Mouse (Mus musculus) retina, postnatal 1 day (tissue): ENCODE results near the gene Hbb-y.
"Not testable (repeated sequence)": the region's sequence is repeated elsewhere in the genome, so short reads cannot be mapped to it uniquely, and the experiment has no call there.

Experiments used
- DNase-seq: peaks from one replicate; pipeline ENCODE4 v3.0.0-alpha.2; 2012

The Hbb-y gene

GRCm38 (mm10) chr7:103853090-103853489, at the start of gene Hbb-y:
Hbb-y (minus strand) TSS chr7:103853216.
- DNase-seq = no peak

GRCm38 (mm10) chr7:103894385-103894784, 41.4 kb upstream of the Hbb-y start, which contains the start of gene Olfr64:
Olfr64 (minus strand) TSS chr7:103894485.
- no peak for DNase-seq

- DNase-seq = no peak
Measured at GRCm38 (mm10) chr7:103886152-103886551, 33.1 kb upstream of the Hbb-y start, which contains the start of gene Olfr66. Olfr66 (minus strand) TSS chr7:103886252.

GRCm38 (mm10) chr7:103877093-103877492, 24.1 kb upstream of the Hbb-y start:
- no peak for DNase-seq

GRCm38 (mm10) chr7:103874451-103874850, 21.4 kb upstream of the Hbb-y start:
- DNase-seq = no peak

GRCm38 (mm10) chr7:103873064-103873463, 20.0 kb upstream of the Hbb-y start:
- no peak for DNase-seq

- DNase-seq = no peak
Measured at GRCm38 (mm10) chr7:103870667-103871066, 17.7 kb upstream of the Hbb-y start.

- DNase-seq = no peak
Measured at GRCm38 (mm10) chr7:103865716-103866115, 12.7 kb upstream of the Hbb-y start.

- DNase-seq = no peak
Measured at GRCm38 (mm10) chr7:103861531-103861930, 8.5 kb upstream of the Hbb-y start.

- DNase-seq = no peak
Measured at GRCm38 (mm10) chr7:103860855-103861254, 7.8 kb upstream of the Hbb-y start.

- DNase-seq = no peak
Measured at GRCm38 (mm10) chr7:103859076-103859475, 6.1 kb upstream of the Hbb-y start.

- no peak for DNase-seq
Measured at GRCm38 (mm10) chr7:103854669-103855068, 1.7 kb upstream of the Hbb-y start.

GRCm38 (mm10) chr7:103844525-103845325, 8.3 kb downstream of the Hbb-y start:
- no peak for DNase-seq

- DNase-seq = no peak
Measured at GRCm38 (mm10) chr7:103843034-103843433, 10.0 kb downstream of the Hbb-y start, which contains the start of gene Hbb-bh1. Hbb-bh1 (minus strand) TSS chr7:103843164.

- no peak for DNase-seq
Measured at GRCm38 (mm10) chr7:103840268-103840667, 12.7 kb downstream of the Hbb-y start, which contains the start of gene Hbb-bh2. Hbb-bh2 (minus strand) TSS chr7:103840520.

- DNase-seq = no peak
Measured at GRCm38 (mm10) chr7:103827808-103828207, 25.2 kb downstream of the Hbb-y start, which contains the start of gene Hbb-bs. Hbb-bs (minus strand) TSS chr7:103828096.

GRCm38 (mm10) chr7:103827139-103827538, 25.9 kb downstream of the Hbb-y start:
- not testable (repeated sequence) for DNase-seq

GRCm38 (mm10) chr7:103826255-103826887, 26.6 kb downstream of the Hbb-y start:
- no peak for DNase-seq

GRCm38 (mm10) chr7:103825536-103826254, 27.3 kb downstream of the Hbb-y start:
- no peak for DNase-seq

- DNase-seq = no peak
Measured at GRCm38 (mm10) chr7:103824597-103824996, 28.4 kb downstream of the Hbb-y start.

GRCm38 (mm10) chr7:103815085-103815484, 37.9 kb downstream of the Hbb-y start:
- not testable (repeated sequence) for DNase-seq

- no peak for DNase-seq
Measured at GRCm38 (mm10) chr7:103813766-103814165, 39.2 kb downstream of the Hbb-y start, which contains the start of gene Hbb-bt. Hbb-bt (minus strand) TSS chr7:103813996.

GRCm38 (mm10) chr7:103813152-103813551, 39.9 kb downstream of the Hbb-y start:
- DNase-seq = not testable (repeated sequence)
